Mouse (Mus musculus) heart, postnatal 0 days (tissue): ENCODE measurements around the gene Sema3c.

Source experiments
- CTCF ChIP-seq: IDR thresholded peaks from 2 replicates; pipeline ENCODE4 v1.5.1; 2016; ENCODE audit warnings: antibody characterized with exemption, control low read depth, low read depth
- EP300 ChIP-seq: IDR thresholded peaks from 2 replicates; pipeline ENCODE4 v1.6.1; 2016; ENCODE audit warnings: antibody characterized with exemption, low read depth

DNA sequence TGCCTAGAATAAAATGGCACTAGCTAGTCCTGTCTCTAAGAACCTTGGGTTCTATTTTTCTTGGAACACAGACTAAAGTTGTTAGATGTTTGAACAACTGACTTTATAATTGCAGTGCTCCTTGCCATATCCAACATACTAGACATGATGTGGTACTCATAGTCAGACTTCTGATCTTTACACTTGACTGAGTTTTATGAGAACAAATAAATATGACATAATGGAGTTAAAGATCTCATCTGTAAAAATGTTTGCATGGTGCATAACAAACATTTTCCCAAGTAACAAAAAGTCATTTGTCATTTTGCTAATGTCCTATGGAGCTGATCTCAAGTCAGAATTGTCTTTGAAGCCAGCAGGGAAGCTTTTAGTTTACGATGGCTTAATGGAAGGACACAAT, 141.1 kb downstream of the Sema3c start:
- no peak for TF ChIP-seq EP300
- TF ChIP-seq CTCF, result no peak
